Mouse (Mus musculus): ENCODE data around the gene Ankrd28. TPM values are rescaled to one million over a fixed set of nuclear protein-coding genes. Genes with fewer than 3 reads are reported as not detected.
A peak's percentile ranks its signal among the peaks of the same experiment; 100 is the strongest.
"Not testable (repeated sequence)": the region's sequence is repeated elsewhere in the genome, so short reads cannot be mapped to it uniquely, and the experiment has no call there.

The Ankrd28 gene
- polyA plus RNA-seq (2012; rRNA removed) (16.6 and 17.2 TPM in 2 replicates), polyA plus RNA-seq (2014; fragmentation: Nextera tagmentation; extraction: Ambion mirVana) (11.7 and 12.7 TPM in 2 replicates)

DNA sequence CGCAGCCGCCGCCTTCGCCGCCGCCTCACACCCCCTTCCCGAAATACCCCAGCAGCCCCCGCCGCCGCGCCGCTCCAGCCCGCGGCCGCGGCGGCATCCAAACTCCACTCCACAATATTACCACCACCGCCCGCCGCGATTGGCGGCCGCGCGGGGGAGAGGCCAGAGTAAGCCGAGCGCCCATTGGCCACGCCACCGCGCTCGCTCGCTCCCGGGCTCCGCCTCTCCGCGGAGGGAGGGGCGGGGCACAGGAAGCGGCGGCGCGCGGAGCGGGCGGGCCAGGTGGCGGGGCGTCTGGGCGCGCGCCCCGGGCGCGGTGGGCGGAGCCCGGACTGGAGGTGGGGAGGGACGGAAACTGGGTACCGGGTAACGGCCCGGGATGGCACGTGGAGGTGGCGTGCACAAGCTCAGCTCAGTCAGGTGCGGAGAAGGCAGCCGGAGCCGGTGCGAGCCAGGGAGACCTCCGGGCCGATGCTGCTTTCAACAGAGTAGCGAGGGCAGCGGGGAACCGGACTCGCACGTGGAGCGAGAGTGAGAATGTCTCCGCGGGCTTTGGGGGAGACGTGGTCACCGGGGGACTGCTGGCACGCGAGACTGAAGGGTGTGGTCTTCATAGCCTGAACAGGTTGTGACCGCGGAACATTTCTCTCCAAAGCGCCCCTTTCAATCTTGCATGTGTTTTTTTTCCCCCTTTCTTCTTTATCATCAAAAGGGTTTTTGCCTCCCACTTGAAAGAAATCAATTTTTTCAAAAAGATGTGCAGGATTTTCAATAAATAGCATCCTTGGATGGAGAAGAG, at the start of gene Ankrd28:
TSS of gene Ankrd28 (minus strand) at position 81 of the 799 bp plus-strand sequence.
- DNase-seq (ENCODE audit: low spot score) (peak; percentile 96), ATAC-seq (ENCODE audit: low FRiP score, low read depth) (peak; percentile 99)
- peak within 1 kb of the TSS; percentile 85 for H3K4me3 ChIP-seq (replicated peaks; ENCODE audit: low read length)
- peak within 1 kb of the TSS; percentile 77 for H3K9ac ChIP-seq (ENCODE audit: low read depth, low read length, severe bottlenecking)
- H3K27ac ChIP-seq (replicated peaks; ENCODE audit: low read depth, low read length): peak within 1 kb of the TSS; percentile 89
- no peaks in the 10 kb centered on the region for H3K36me3 ChIP-seq (ENCODE audit: control insufficient read depth, insufficient read depth, low read length)
- peak; percentile 73; the same call in 1 of the 2 replicates for TF ChIP-seq POLR2A (IDR thresholded peaks at IDR 0.05; ENCODE audit: borderline replicate concordance, extremely low read depth, insufficient read depth, insufficient read length)
- H3K27me3 ChIP-seq (ENCODE audit: control insufficient read depth, insufficient read depth, low read length): no peaks in the 10 kb centered on the region
- peak within 1 kb of the TSS; percentile 81 for H3K4me2 ChIP-seq (replicated peaks; ENCODE audit: low read depth, low read length, severe bottlenecking)
- H3K4me1 ChIP-seq (ENCODE audit: control insufficient read depth, insufficient read depth, low read length): no peaks in the 10 kb centered on the region
- WGBS: under 1% methylated on average over 58 of the region's 81 CpGs
- no peaks in the 10 kb centered on the region for H3K9me3 ChIP-seq (ENCODE audit: control insufficient read depth, low read length)

DNA sequence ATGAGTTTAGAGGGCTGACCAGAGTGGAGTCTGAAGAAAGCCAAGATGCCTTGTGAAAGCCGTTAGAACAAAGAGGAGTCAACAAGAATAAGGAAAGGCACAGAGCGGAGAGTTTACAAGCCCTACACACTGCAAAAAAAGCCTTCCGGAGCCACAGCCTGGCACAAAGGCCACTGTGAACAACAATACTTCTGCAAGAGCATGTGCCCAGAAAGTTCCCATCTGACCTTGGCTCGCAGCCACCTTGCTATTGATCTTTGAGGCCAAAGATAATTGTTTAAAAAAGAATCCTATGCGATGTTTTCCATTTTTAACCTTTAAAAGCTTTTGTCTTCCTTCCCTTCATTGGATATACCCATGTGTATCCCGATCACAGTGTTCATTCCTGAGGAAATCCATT, 49.0 kb upstream of the Ankrd28 start:
- H3K9me3 ChIP-seq (ENCODE audit: control insufficient read depth, low read length): no peaks in the 10 kb centered on the region
- DNase-seq (ENCODE audit: low spot score) (no peak), ATAC-seq (ENCODE audit: low FRiP score, low read depth) (no peak)
- H3K27me3 ChIP-seq (ENCODE audit: control insufficient read depth, insufficient read depth, low read length): no peaks in the 10 kb centered on the region
- no peak for TF ChIP-seq POLR2A (IDR thresholded peaks at IDR 0.05; ENCODE audit: borderline replicate concordance, extremely low read depth, insufficient read depth, insufficient read length)
- H3K27ac ChIP-seq (replicated peaks; ENCODE audit: low read depth, low read length): no peak overlapping the region
- no peak overlapping the region for H3K4me2 ChIP-seq (replicated peaks; ENCODE audit: low read depth, low read length, severe bottlenecking)
- WGBS: 88% methylated on average over 6 of the region's 6 CpGs
- no peak overlapping the region for H3K4me3 ChIP-seq (replicated peaks; ENCODE audit: low read length)
- no peak overlapping the region for H3K9ac ChIP-seq (ENCODE audit: low read depth, low read length, severe bottlenecking)
- H3K36me3 ChIP-seq (ENCODE audit: control insufficient read depth, insufficient read depth, low read length): no peaks in the 10 kb centered on the region
- no peaks in the 10 kb centered on the region for H3K4me1 ChIP-seq (ENCODE audit: control insufficient read depth, insufficient read depth, low read length)

DNA sequence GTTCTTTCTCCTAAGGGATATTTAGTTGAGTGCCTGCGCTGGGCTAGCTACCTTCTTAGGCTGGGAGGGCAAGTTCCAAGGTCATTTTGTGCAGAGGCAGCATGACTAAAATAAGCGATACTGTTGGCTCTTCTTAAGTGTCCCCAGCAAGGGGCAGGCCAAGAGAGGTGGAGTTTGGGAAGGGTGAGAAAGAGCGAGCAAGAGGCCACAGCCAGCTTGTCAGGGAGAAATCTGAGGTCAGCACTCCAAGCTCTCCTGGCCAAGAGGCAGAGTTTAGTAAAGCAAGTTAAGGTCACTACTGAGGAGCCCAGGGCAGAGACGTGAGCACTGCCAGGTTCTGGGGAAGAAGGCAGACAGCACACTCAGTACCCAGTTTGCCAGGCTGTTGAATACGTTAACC, 41.7 kb upstream of the Ankrd28 start:
- Histone ChIP-seq H3K36me3 (ENCODE audit: control insufficient read depth, insufficient read depth, low read length) (no peaks in the 10 kb centered on the region), H3K4me3 (replicated peaks; ENCODE audit: low read length) (no peak overlapping the region), H3K27ac (replicated peaks; ENCODE audit: low read depth, low read length) (no peak overlapping the region), H3K9me3 (ENCODE audit: control insufficient read depth, low read length) (peaks cover 2% of the 10 kb centered on the region; the same call in 1 of the 2 replicates), H3K9ac (ENCODE audit: low read depth, low read length, severe bottlenecking) (no peak overlapping the region), H3K27me3 (ENCODE audit: control insufficient read depth, insufficient read depth, low read length) (no peaks in the 10 kb centered on the region), H3K4me1 (ENCODE audit: control insufficient read depth, insufficient read depth, low read length) (no peaks in the 10 kb centered on the region), H3K4me2 (replicated peaks; ENCODE audit: low read depth, low read length, severe bottlenecking) (no peak overlapping the region)
- DNase-seq (ENCODE audit: low spot score) (no peak), ATAC-seq (ENCODE audit: low FRiP score, low read depth) (no peak)
- WGBS: 73% methylated on average over 5 of the region's 5 CpGs
- TF ChIP-seq POLR2A (IDR thresholded peaks at IDR 0.05; ENCODE audit: borderline replicate concordance, extremely low read depth, insufficient read depth, insufficient read length): no peak

DNA sequence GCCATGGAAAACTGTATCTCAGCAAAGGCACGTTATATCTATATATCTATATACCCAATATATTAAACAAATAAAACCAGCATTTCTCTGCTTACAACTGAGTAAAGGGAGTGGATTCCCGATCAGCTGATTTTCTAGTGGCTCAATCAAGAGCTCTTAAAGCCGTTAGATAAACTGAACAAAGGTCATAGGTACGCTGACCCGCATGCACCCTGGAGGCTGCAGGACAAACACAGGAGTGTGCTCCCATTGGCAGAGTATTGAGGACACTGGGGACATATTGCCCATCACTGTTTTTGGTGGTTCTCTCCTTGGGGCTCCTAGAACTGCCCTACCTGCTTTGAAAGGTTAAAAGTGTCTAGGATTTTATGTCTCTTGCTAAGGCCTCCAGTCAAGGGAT, 40.0 kb upstream of the Ankrd28 start:
- TF ChIP-seq POLR2A (IDR thresholded peaks at IDR 0.05; ENCODE audit: borderline replicate concordance, extremely low read depth, insufficient read depth, insufficient read length): no peak
- Histone ChIP-seq H3K36me3 (ENCODE audit: control insufficient read depth, insufficient read depth, low read length) (no peaks in the 10 kb centered on the region), H3K4me2 (replicated peaks; ENCODE audit: low read depth, low read length, severe bottlenecking) (no peak overlapping the region), H3K27ac (replicated peaks; ENCODE audit: low read depth, low read length) (no peak overlapping the region), H3K9ac (ENCODE audit: low read depth, low read length, severe bottlenecking) (no peak overlapping the region), H3K27me3 (ENCODE audit: control insufficient read depth, insufficient read depth, low read length) (no peaks in the 10 kb centered on the region), H3K4me1 (ENCODE audit: control insufficient read depth, insufficient read depth, low read length) (no peaks in the 10 kb centered on the region), H3K4me3 (replicated peaks; ENCODE audit: low read length) (no peak overlapping the region), H3K9me3 (ENCODE audit: control insufficient read depth, low read length) (peaks cover 13% of the 10 kb centered on the region)
- 85% methylated on average over 5 of the region's 5 CpGs for WGBS
- DNase-seq (ENCODE audit: low spot score) (no peak), ATAC-seq (ENCODE audit: low FRiP score, low read depth) (no peak)

DNA sequence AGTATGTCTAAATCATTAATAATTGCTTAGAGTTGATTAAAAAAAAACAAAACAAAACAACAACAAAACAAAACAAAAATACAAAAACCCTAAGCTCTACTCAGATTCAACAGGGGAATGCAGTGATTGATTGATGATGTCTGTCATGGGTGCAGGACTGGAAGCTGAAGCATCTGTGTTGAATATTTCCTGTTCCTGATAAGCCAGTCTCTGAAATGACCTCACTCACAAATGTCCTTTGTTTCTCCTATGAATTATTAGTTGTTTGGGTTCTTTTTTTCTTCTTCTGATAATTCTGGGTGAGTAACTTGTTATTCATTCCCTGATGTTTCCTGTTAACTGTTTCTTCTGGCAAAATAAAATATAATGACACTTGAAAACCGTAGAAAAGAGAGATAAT, 38.1 kb upstream of the Ankrd28 start:
- DNase-seq (ENCODE audit: low spot score) (no peak), ATAC-seq (ENCODE audit: low FRiP score, low read depth) (no peak)
- Histone ChIP-seq H3K4me1 (ENCODE audit: control insufficient read depth, insufficient read depth, low read length) (no peaks in the 10 kb centered on the region), H3K4me3 (replicated peaks; ENCODE audit: low read length) (no peak overlapping the region), H3K9me3 (ENCODE audit: control insufficient read depth, low read length) (peaks cover 16% of the 10 kb centered on the region), H3K27me3 (ENCODE audit: control insufficient read depth, insufficient read depth, low read length) (no peaks in the 10 kb centered on the region), H3K9ac (ENCODE audit: low read depth, low read length, severe bottlenecking) (no peak overlapping the region), H3K4me2 (replicated peaks; ENCODE audit: low read depth, low read length, severe bottlenecking) (no peak overlapping the region), H3K36me3 (ENCODE audit: control insufficient read depth, insufficient read depth, low read length) (no peaks in the 10 kb centered on the region), H3K27ac (replicated peaks; ENCODE audit: low read depth, low read length) (no peak overlapping the region)
- 51% methylated on average over 1 of the region's 1 CpGs for WGBS
- no peak for TF ChIP-seq POLR2A (IDR thresholded peaks at IDR 0.05; ENCODE audit: borderline replicate concordance, extremely low read depth, insufficient read depth, insufficient read length)

DNA sequence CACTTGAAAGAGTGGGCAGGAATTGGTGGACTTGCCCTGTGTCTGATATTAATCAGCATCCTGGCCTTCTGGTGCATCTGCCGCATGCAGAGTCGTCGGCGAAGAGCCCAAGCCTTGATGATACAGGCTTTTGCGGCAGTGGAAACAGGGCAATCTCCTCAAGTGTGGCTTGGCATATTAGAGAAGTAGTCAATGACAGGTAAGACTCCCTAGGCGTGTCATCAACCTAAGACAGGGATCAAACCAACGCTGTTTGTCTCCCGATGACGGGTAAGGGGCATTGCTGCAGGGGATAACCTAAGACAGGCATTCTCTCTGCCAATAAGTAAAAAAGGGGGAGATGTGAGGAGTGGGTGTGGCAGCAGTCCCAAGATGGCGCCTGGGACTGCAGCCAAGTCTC, 35.9 kb upstream of the Ankrd28 start:
- DNase-seq (ENCODE audit: low spot score); H3K4me1 ChIP-seq (ENCODE audit: control insufficient read depth, insufficient read depth, low read length); H3K27ac ChIP-seq (replicated peaks; ENCODE audit: low read depth, low read length); H3K4me2 ChIP-seq (replicated peaks; ENCODE audit: low read depth, low read length, severe bottlenecking); H3K27me3 ChIP-seq (ENCODE audit: control insufficient read depth, insufficient read depth, low read length); H3K9ac ChIP-seq (ENCODE audit: low read depth, low read length, severe bottlenecking); H3K4me3 ChIP-seq (replicated peaks; ENCODE audit: low read length); H3K36me3 ChIP-seq (ENCODE audit: control insufficient read depth, insufficient read depth, low read length); ATAC-seq (ENCODE audit: low FRiP score, low read depth): not testable (repeated sequence)
- peaks cover 24% of the 10 kb centered on the region for H3K9me3 ChIP-seq (ENCODE audit: control insufficient read depth, low read length)
- 96% methylated on average over 10 of the region's 10 CpGs for WGBS

All from limb, embryonic 14.5 days (tissue).